Mouse (Mus musculus): ENCODE measurements around the gene Gm34302. TPM values are rescaled to one million over a fixed set of nuclear protein-coding genes. Genes with fewer than 3 reads are reported as not detected.

The Gm34302 gene
- not detected in 4 replicates for total RNA-seq (2023; ENCODE audit: inconsistent age)

DNA sequence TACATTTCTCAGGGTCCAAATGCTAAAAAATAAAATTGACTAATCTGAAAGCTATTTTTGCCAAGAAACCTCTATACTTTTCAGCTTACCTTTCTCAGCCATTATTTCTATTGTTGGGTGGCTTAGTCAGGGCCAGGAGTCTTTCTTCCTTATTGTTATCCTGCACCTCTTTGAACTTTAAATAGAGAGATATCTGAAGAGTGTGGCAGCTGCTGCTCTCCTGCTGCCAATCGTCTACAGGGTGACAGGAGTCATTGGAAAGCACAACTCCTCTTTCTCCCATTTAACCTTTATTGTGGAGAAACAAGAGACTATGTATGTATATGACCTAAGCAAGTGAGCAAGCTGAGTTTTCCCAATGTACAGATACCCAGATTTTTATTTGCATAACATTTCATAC is at the start of gene Gm34302:
Gm34302 (minus strand) TSS at position 154 of the 400 bp plus-strand sequence.

Other genes starting within 250 kb of the Gm34302 start
- not detected in 4 replicates for gene Mme, start 242.3 kb downstream of the Gm34302 start, total RNA-seq (2023; ENCODE audit: inconsistent age)

All from B cell, adult (primary cell).